Mouse (Mus musculus): ENCODE measurements around the gene Anapc7.
A peak's percentile ranks its signal among the peaks of the same experiment; 100 is the strongest.
"Not testable (repeated sequence)": the region's sequence is repeated elsewhere in the genome, so short reads cannot be mapped to it uniquely, and the experiment has no call there.

The Anapc7 gene

DNA sequence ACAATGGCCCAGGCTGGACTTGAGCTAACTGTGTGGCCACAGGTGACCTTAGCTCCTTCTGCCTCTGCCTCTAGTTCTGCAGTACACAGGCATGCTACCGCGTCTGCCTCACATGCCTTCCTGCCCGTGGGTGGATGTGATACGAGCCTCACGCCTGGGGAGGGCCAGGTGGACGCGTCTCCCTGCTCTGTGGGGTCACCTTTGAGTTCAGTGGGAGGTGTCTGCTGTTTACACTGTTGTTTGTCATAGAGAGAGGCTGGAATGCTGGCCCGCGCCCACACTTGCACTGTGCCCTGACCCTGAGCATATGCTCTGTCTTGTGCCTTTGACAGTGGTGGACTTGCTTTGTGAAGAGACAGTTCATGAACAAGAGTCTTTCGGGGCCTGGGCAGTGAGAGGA lies 16.0 kb upstream of the Anapc7 start:
- no peak for DNase-seq (ENCODE audit: low spot score in 2 of 2)

- DNase-seq (ENCODE audit: low spot score in 2 of 2): no peak
Observed at GRCm38 (mm10) chr5:122409692-122410645, 11.5 kb upstream of the Anapc7 start.

- no peak for DNase-seq (ENCODE audit: low spot score in 2 of 2)
Observed at GRCm38 (mm10) chr5:122411892-122412291, 9.6 kb upstream of the Anapc7 start.

- no peak for DNase-seq (ENCODE audit: low spot score in 2 of 2)
Observed at GRCm38 (mm10) chr5:122412826-122413225, 8.7 kb upstream of the Anapc7 start.

DNA sequence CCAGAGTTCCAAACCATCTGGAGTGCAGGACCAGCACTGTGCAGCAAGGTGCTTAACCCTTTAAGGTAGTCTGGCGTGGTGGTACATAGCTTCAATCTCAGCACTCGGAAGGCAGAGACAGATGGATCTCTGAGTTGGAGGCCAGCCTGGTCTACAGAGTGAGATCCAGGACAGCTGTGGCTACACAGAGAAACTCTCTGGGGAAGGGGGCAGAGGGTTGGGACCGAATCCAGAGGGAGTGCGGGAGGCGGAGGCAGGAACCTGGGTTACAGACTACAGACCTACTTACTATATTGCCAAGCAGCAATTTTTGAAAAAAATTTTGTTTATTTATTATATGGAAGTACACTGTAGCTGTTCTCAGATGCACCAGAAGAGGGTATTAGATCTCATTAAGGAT lies 7.1 kb upstream of the Anapc7 start:
- no peak for DNase-seq (ENCODE audit: low spot score in 2 of 2)

- DNase-seq (ENCODE audit: low spot score in 2 of 2): no peak
Observed at GRCm38 (mm10) chr5:122415465-122415864, 6.0 kb upstream of the Anapc7 start.

GRCm38 (mm10) chr5:122420676-122421075 lies 817 bp upstream of the Anapc7 start:
- not testable (repeated sequence) for DNase-seq (ENCODE audit: low spot score in 2 of 2)

DNA sequence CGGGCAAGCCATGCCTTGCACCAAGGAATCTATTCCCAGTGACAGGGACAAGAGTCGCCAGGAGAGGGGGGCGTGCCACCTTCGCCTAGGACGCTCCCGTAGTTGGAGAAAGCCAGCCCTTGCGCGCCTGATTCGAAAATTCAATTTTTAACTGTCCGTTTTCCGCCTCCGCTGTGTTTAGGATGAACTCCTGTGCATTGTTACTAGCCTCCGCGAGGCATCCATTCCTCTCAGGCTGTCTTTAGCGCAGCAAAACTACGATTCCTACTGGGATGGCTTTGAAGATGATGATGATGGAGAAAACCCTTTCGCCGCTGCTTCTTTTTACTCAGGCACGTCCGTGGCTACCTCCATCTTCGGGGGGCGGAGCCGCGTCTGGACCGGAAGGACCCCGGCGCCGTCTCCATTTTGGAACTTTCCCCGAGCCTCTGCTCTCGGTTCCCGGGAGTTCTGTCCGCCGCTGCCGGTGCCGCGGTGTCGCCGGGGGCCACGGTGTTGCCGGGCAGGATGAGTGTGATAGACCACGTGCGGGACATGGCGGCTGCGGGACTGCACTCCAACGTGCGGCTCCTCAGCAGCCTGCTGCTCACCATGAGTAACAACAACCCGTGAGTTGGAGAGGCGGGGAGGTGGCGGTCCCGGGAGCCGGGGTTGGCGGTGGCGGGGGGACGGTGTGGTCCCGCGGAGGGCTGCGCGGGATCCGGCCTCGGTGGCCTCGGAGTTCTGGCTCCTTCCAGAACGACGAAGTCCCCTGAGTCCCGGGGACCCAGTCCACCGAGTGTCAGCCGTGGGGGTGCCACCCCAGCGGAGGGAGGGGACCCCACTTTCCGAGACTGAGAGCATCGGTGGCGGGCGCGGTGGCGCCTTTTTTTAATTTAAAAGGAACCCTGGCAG lies 825 bp downstream of the Anapc7 start:
- DNase-seq (ENCODE audit: low spot score in 2 of 2): peak; percentile 81 to 90

- DNase-seq (ENCODE audit: low spot score in 2 of 2): no peak
Observed at GRCm38 (mm10) chr5:122423083-122423482, 1.6 kb downstream of the Anapc7 start.

DNA sequence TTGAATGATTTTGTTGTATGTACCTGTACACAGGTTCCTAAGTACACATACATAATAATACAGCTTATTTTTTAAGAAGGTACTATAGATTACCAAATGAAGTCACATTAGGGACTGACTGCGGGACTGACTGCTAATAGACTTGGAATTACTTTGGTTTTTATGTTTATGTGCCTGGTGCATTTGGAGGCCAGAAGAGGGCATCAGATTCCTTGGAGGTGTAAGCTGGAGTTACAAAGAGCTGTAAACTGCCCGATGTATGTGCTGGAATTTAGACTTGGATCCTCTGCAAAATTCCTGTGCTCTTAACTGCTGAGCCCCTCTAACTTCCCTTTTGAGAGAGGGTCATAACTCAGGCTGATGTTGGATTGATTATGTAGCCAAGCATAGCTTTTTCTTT lies 4.1 kb downstream of the Anapc7 start:
- no peak for DNase-seq (ENCODE audit: low spot score in 2 of 2)

DNA sequence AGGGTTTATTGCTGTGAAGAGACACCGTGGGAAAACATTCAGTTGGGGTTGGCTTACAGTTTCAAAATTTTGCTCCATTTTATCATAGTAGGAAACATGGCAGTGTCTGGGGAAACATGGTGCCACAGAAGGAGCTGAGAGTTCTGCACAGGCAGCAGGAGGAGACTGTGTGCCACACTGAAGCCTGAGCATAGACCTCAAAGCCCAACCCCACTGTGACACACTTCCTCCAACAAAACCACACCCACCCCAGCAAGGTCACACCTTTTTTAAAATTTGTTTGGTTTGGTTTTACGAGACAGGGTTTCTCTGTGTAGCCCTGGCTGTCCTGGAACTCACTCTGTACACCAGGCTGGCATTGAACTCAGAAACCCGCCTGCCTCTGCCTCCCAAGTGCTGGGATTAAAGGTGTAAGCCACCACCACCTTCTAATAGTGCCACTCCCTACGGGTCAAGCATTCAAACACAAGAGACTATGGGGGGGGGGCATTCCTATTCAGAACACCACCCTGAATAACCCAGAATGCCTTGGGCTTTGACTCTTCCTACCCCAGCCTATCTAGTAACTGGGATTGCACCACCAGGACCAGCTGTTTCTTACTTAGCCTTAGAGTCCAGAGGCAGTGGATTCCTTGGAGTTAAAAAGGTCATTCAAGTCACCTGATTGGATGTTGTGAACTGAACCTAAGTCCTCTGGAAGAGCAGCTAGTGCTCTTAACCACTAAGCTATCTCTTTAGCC lies 8.7 kb downstream of the Anapc7 start:
- no peak for DNase-seq (ENCODE audit: low spot score in 2 of 2)

GRCm38 (mm10) chr5:122431221-122431620 lies 9.7 kb downstream of the Anapc7 start:
- no peak for DNase-seq (ENCODE audit: low spot score in 2 of 2)

DNA sequence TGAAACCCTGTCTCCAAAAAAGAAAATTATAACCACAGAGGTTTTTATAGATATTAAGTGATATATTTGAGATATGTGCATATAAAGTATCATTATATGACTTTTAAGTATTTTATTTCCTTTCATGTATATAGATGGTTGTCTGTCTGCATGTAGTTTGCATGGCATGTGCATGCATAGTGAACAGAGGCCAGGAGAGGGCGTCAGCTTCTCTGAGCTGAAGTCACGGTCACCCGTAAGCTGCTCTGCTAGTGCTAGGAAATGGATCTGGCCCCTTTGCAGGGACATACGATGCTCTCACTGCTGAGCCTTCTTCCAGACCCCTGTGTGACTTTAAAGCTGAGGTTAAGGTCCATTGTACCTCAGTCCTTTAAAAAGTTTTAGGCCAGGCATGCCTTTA lies 13.0 kb downstream of the Anapc7 start:
- DNase-seq (ENCODE audit: low spot score in 2 of 2): no peak

GRCm38 (mm10) chr5:122439400-122440094 lies 18.1 kb downstream of the Anapc7 start:
- no peak for DNase-seq (ENCODE audit: low spot score in 2 of 2)

DNA sequence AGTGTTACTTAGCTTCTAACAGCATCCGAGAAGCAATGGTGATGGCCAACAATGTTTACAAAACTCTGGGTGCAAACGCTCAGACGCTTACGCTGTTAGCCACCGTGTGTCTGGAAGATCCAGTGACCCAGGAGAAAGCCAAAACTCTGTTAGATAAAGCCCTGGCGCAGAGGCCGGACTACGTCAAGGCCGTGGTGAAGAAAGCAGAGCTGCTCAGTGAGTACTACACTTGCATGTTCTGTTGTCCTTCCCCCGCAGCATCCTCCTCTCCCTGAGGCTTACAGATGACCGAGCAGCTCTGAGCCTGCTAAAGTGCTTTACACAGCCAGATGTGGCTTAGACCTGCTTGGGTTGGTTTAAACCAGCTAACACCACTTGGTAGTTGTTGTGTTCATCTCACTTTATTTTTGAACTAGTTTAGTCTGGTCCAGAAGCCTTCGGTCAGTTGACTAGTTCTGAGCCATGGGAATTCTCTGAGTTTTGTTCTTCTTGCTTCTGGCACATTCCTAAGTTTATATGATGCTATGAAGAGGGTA lies 18.7 kb downstream of the Anapc7 start:
- DNase-seq (ENCODE audit: low spot score in 2 of 2): no peak

DNA sequence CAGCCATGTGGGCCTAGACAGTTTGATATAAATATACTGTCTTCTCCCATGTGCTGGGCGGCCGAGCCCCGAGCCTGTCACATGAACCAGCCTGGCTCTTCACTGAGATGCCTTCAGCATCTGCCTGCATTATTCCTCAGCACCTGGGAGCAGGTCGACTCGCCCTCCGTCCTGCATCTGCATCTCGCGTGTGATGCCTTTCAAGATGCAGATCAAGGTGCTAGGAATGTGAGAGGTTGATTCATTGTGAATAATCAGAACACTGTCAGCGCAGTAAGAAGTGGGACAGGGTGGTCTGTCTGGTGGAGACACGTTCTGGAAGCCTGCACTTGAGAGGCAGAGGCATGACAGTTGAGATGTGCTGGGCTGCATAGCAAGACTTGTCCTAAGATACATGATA lies 23.0 kb downstream of the Anapc7 start:
- no peak for DNase-seq (ENCODE audit: low spot score in 2 of 2)

DNA sequence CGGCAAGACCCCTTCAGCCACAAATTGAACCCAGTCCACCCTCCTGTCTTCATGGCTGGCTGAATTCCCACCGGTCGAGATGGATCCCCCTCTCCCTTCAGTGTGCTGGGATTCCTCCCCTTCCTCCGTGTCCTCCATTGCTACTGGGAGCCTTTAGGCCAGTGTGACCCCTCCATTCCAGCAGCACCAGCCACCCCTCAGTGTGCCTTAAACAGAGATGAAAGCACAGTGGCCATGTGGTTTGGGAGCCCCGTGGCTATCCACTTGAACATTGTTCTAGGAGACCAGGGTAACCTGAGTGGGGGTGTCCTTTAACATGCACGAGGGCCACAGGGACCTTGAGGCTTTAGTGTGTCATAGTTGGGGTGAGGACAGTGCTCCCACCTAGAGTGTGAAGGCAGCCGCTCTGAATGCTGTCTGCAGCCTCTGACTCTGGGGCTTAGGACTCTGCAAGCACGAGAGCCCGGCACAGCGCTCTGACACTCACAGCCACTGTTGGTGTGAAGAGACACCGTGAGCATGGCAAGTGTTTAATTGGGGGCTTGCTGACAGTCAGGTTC lies 23.6 kb downstream of the Anapc7 start:
- DNase-seq (ENCODE audit: low spot score in 2 of 2): no peak

GRCm38 (mm10) chr5:122447857-122448256 lies 26.4 kb downstream of the Anapc7 start:
- no peak for DNase-seq (ENCODE audit: low spot score in 2 of 2)

- no peak for DNase-seq (ENCODE audit: low spot score in 2 of 2)
Observed at GRCm38 (mm10) chr5:122448869-122449268, 27.4 kb downstream of the Anapc7 start.

DNA sequence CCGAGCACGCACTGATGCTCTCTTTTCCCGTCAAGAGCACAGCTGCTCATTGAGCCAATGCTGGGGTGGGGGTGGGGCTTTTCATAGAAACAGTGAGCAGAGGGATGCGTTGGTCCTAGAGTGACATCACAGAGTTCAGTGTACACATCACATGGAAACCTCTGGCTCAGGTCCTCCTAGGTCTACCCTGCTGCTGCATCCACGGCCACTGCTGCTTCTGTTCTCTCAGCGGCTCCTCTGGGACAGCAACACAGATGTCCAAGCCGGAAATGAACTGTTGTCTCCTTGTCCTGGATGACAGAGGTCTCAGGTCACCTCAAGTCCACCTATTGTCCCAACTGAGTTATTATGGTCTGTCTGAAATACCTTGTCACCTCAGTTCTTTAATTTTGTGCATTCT lies 28.5 kb downstream of the Anapc7 start:
- DNase-seq (ENCODE audit: low spot score in 2 of 2): no peak

GRCm38 (mm10) chr5:122450913-122451317 lies 29.4 kb downstream of the Anapc7 start:
- DNase-seq (ENCODE audit: low spot score in 2 of 2): no peak
